Mouse (Mus musculus) kidney, adult 2 months (tissue): ENCODE measurements at regions not wholly inside any gene's neighbourhood (a gene's known extent, or its start where the extent isn't known, plus 50 kb on each side); places are given as distances from the start of the nearest gene placed in this dataset.

ENCODE experiments used
- CTCF ChIP-seq: fragments of 200-500 bp; conservative IDR thresholded peaks from 2 replicates; pipeline ENCODE4 v1.5.1; 2011; ENCODE audit warnings: low read depth, mild to moderate bottlenecking, control low read depth, low read length, moderate library complexity, mixed read lengths; ENCODE audit not compliant: insufficient read depth, insufficient read length
- POLR2A ChIP-seq: fragments of 200-500 bp; IDR thresholded peaks from one replicate; pipeline ENCODE4 v1.6.1; 2011; ENCODE audit warnings: low read depth, low read length, control low read depth

DNA sequence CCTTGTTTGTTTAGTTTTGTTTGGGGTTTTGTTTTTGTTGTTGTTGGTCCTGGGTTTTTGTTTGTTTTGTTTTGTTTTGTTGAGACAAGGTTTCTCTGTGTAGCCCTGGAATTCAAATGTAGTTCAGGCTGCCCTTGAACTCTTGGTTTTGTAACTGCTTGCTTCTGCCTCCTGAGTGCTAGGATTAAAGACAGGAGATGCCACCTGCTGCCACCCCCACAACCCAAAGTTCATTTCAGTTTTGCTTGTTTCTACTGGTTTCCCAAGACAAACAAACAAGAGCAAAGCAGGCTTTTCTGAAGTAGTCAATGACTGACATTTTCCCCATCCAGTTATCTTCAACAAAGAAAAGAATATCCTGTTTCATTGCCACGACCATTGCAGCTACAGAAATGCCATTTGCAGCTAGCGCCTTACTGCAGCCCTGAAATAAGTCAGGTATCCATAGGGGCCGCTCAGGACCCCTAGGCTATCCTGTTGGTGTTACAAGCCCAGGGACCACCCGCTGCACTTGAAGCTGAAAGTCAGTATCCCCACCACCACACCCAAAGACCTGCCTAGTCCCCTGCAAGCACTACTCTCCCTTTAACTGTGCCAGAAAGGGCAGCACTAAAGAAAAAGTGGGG is 108.3 kb upstream of the Egln3 start:
- no peak for TF ChIP-seq POLR2A
- no peak for TF ChIP-seq CTCF
